Comparison of ENCODE assay signal across 8 mouse cellular contexts in the genomic region with DNA sequence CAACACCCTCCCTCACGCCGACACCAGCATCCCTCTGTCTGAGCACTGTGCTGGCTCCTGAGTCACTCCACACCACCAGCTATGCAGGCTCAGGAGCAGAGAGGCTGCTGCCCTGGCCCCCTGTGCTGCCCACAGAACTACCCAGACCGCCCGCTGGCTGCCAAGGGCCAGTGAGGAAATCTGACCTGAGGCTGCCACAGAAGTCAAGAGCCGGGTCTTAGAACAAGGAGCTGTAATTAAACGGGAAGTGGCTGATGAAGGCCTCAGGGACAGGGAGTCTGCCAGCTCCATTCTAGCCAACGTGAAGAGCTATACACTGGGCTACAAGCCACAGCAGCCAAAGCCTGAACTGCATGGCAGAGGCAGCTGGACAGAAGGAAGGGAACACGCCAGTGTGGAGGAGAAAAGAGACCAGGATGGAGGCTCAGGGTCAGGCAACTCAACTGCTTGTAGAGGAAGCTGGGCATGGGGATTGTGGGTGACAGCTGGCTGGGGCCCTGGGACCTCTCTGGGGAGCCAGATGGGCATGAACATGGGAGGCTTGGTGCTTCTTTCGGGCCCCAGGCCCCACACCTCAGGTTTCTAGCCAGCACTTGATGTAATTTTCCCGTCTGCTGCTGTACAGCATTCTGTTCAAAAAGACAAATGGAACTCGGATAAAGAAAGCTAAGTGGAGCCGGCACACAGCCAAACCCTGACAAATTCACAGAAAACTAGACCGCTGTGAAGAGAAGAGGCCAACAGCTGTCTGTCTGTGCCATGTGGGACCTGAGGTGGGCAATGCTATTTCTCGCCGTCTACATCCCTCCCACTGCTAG. TPM values are rescaled to one million over a fixed set of nuclear protein-coding genes. Genes with fewer than 3 reads are reported as not detected.
DNase-seq lines count a peak whose midpoint lies in the region; ATAC-seq lines count a peak whose summit lies in the region.

No protein-coding gene starts in this region.

- H3K4me3 ChIP-seq in embryonic facial prominence, embryonic 13.5 days = no peak overlapping the region
- H3K4me3 ChIP-seq in hindbrain, embryonic 14.5 days (replicated peaks; ENCODE audit: low read length) = no peak overlapping the region
- H3K4me3 ChIP-seq in midbrain, embryonic 11.5 days (ENCODE audit: low read depth, low read length) = no peak overlapping the region

- H3K27ac ChIP-seq in embryonic facial prominence, embryonic 13.5 days = peak overlapping the region; percentile 13; the same call in 1 of the 2 replicates
- peak overlapping the region; percentile 81 for H3K27ac ChIP-seq in hindbrain, embryonic 14.5 days
- H3K27ac ChIP-seq in midbrain, embryonic 11.5 days (ENCODE audit: low read depth, low read length) = 0 out of 2 replicates have a peak overlapping the region, but pooled peaks have one; percentile 22

- ATAC-seq in embryonic facial prominence, embryonic 13.5 days (ENCODE audit: insufficient number of reproducible peaks, insufficient read depth, low FRiP score, low TSS enrichment, low read depth) = no peak
- ATAC-seq in hindbrain, embryonic 14.5 days (ENCODE audit: low FRiP score) = peak; percentile 52; the same call in 1 of the 2 replicates
- no peak for ATAC-seq in midbrain, embryonic 11.5 days (ENCODE audit: low FRiP score)
- ATAC-seq in erythroid progenitor cell, adult 5-6 weeks (replicated peaks; ENCODE audit: low FRiP score, poor library complexity, severe bottlenecking) = no peak

- WGBS in embryonic facial prominence, embryonic 13.5 days = 52% methylated on average over 15 of the region's 15 CpGs
- WGBS in hindbrain, embryonic 14.5 days = 45% methylated on average over 15 of the region's 15 CpGs
- WGBS in midbrain, embryonic 11.5 days = 82% methylated on average over 15 of the region's 15 CpGs

- no peaks in the 10 kb centered on the region for H3K9me3 ChIP-seq in embryonic facial prominence, embryonic 13.5 days
- H3K9me3 ChIP-seq in hindbrain, embryonic 14.5 days (ENCODE audit: control insufficient read depth, low read length) = no peaks in the 10 kb centered on the region
- no peaks in the 10 kb centered on the region for H3K9me3 ChIP-seq in midbrain, embryonic 11.5 days (ENCODE audit: control insufficient read depth, low read length)

- peak; percentile 44 to 60 for DNase-seq in layer of hippocampus, adult 18-20 months (ENCODE audit: low spot score in 2 of 2)
- no peak for DNase-seq in layer of hippocampus, adult 9-10 months (ENCODE audit: low spot score)
- DNase-seq in hindbrain, embryonic 14.5 days (ENCODE audit: low spot score) = peak; percentile 45
- no peak for DNase-seq in midbrain, embryonic 11.5 days (ENCODE audit: low spot score, missing footprints)
- DNase-seq in urinary bladder, postnatal 14 days (ENCODE audit: low spot score) = no peak
- no peak for DNase-seq in urinary bladder, postnatal 4 days (ENCODE audit: low spot score in 2 of 2)

- H3K4me1 ChIP-seq in embryonic facial prominence, embryonic 13.5 days = peaks cover 25% of the 10 kb centered on the region
- peaks cover 43% of the 10 kb centered on the region for H3K4me1 ChIP-seq in hindbrain, embryonic 14.5 days (replicated peaks; ENCODE audit: control insufficient read depth, insufficient read depth, low read length)
- peaks cover 15% of the 10 kb centered on the region for H3K4me1 ChIP-seq in midbrain, embryonic 11.5 days (ENCODE audit: control insufficient read depth, insufficient read depth, low read length)

- peak overlapping the region; percentile 37; the same call in 1 of the 2 replicates for H3K9ac ChIP-seq in embryonic facial prominence, embryonic 13.5 days
- H3K9ac ChIP-seq in hindbrain, embryonic 14.5 days = peak overlapping the region; percentile 41; the same call in 1 of the 2 replicates
- 0 out of 2 replicates have a peak overlapping the region, but pooled peaks have one; percentile 3 for H3K9ac ChIP-seq in midbrain, embryonic 11.5 days (ENCODE audit: low read length)

- no peak overlapping the region for H3K4me2 ChIP-seq in embryonic facial prominence, embryonic 13.5 days
- H3K4me2 ChIP-seq in hindbrain, embryonic 14.5 days (replicated peaks) = no peak overlapping the region
- H3K4me2 ChIP-seq in midbrain, embryonic 11.5 days = no peak overlapping the region

- peaks cover 31% of the 10 kb centered on the region for H3K36me3 ChIP-seq in embryonic facial prominence, embryonic 13.5 days
- H3K36me3 ChIP-seq in hindbrain, embryonic 14.5 days (replicated peaks; ENCODE audit: control insufficient read depth, insufficient read depth) = peaks cover 34% of the 10 kb centered on the region
- H3K36me3 ChIP-seq in midbrain, embryonic 11.5 days (ENCODE audit: control insufficient read depth, insufficient read depth, low read length) = peaks cover 8% of the 10 kb centered on the region; the same call in 1 of the 2 replicates

- no peaks in the 10 kb centered on the region for H3K27me3 ChIP-seq in embryonic facial prominence, embryonic 13.5 days
- H3K27me3 ChIP-seq in hindbrain, embryonic 14.5 days (ENCODE audit: control insufficient read depth, insufficient read depth, low read length) = no peaks in the 10 kb centered on the region
- no peaks in the 10 kb centered on the region for H3K27me3 ChIP-seq in midbrain, embryonic 11.5 days (ENCODE audit: control insufficient read depth, insufficient read depth, low read length)

RNA-seq across cellular contexts. Expression of a gene that starts 25.8 kb away (rescaled TPM):
- 10 to 100 TPM; 88.6 to 88.7 TPM for total RNA-seq in layer of hippocampus, adult 18-20 months (2021)
- 88.6 and 88.9 TPM in 2 replicates for polyA plus RNA-seq in embryonic facial prominence, embryonic 13.5 days (2015; fragmentation: Nextera tagmentation; extraction: Ambion mirVana)
- polyA plus RNA-seq in hindbrain, embryonic 14.5 days (2014; fragmentation: Nextera tagmentation; extraction: Ambion mirVana) = 172 and 177 TPM in 2 replicates
- polyA plus RNA-seq in midbrain, embryonic 11.5 days (2014; fragmentation: Nextera tagmentation; extraction: Ambion mirVana) = 201 and 205 TPM in 2 replicates
- total RNA-seq in erythroid progenitor cell, adult 5-6 weeks (2015; ENCODE audit: low replicate concordance) = 32.7 and 52.3 TPM in 2 replicates
- 43.4 and 52.9 TPM in 2 replicates for total RNA-seq in erythroid progenitor cell, adult 5-6 weeks (2017; ENCODE audit: low replicate concordance)

RNA-seq across cellular contexts. Expression of a gene that starts 50.3 kb away (rescaled TPM):
- 10 to 100 TPM; 34.7 to 38.4 TPM for total RNA-seq in layer of hippocampus, adult 18-20 months (2021)
- polyA plus RNA-seq in embryonic facial prominence, embryonic 13.5 days (2015; fragmentation: Nextera tagmentation; extraction: Ambion mirVana) = 2.2 and 2.3 TPM in 2 replicates
- polyA plus RNA-seq in hindbrain, embryonic 14.5 days (2014; fragmentation: Nextera tagmentation; extraction: Ambion mirVana) = 1.6 and 2.4 TPM in 2 replicates
- polyA plus RNA-seq in midbrain, embryonic 11.5 days (2014; fragmentation: Nextera tagmentation; extraction: Ambion mirVana) = 1.3 TPM in 2 replicates
- total RNA-seq in erythroid progenitor cell, adult 5-6 weeks (2015; ENCODE audit: low replicate concordance) = 81.1 and 83.0 TPM in 2 replicates
- 26.7 and 29.5 TPM in 2 replicates for total RNA-seq in erythroid progenitor cell, adult 5-6 weeks (2017; ENCODE audit: low replicate concordance)

Comparison
In these comparisons a context has a peak if more than half of its experiments do, and no peak if none do; other contexts are left out.
1. DNase-seq: peak in layer of hippocampus, adult 18-20 months (2 of 2) and hindbrain, embryonic 14.5 days (single experiment); none in layer of hippocampus, adult 9-10 months (single experiment), midbrain, embryonic 11.5 days (single experiment), urinary bladder, postnatal 14 days (single experiment) and urinary bladder, postnatal 4 days (0 of 2).
2. H3K27ac ChIP-seq: peak in every context shown above with its lines; median percentile 81 in hindbrain, embryonic 14.5 days; 22 in midbrain, embryonic 11.5 days; 13 in embryonic facial prominence, embryonic 13.5 days.
3. Peak in every context shown above with its lines, with median percentiles within 50 percentile points of each other: H3K9ac ChIP-seq.